Mouse (Mus musculus) myocyte (in vitro differentiated cells): ENCODE measurements around the gene Rfk.

Source experiments
- E2F4 ChIP-seq: IDR thresholded peaks from one replicate; pipeline ENCODE4 v1.6.1; 2011; ENCODE audit warnings: mild to moderate bottlenecking, control low read depth, moderate library complexity; ENCODE audit not compliant: insufficient read depth
- MAX ChIP-seq: IDR thresholded peaks from one replicate; pipeline ENCODE4 v1.6.1; 2011; ENCODE audit warnings: low read depth, mild to moderate bottlenecking, control low read depth
- MYOD1 ChIP-seq, 3 experiments: IDR thresholded peaks; one replicate each; pipeline ENCODE4 v1.6.1; 2011; ENCODE audit warnings: control low read depth in 2 of 3, low read depth in 2 of 3, mild to moderate bottlenecking in 2 of 3, moderate library complexity in 1 of 3; ENCODE audit not compliant: insufficient read length in 2 of 3, control insufficient read depth in 1 of 3
- REST ChIP-seq: IDR thresholded peaks from one replicate; pipeline ENCODE4 v1.6.1; 2011; ENCODE audit warnings: mild to moderate bottlenecking, control low read depth, moderate library complexity; ENCODE audit not compliant: insufficient read depth, insufficient read length
- TCF12 ChIP-seq: IDR thresholded peaks from one replicate; pipeline ENCODE4 v1.6.1; 2011; ENCODE audit warnings: mild to moderate bottlenecking, control low read depth; ENCODE audit not compliant: poor library complexity, insufficient read depth, severe bottlenecking

GRCm38 (mm10) chr19:17356932-17357331, 36.9 kb upstream of the Rfk start:
- TF ChIP-seq TCF12 (no peak), MYOD1 (IDR thresholded peaks at IDR 0.05; ENCODE audit: control insufficient read depth in 1 of 3, insufficient read length in 2 of 3, low read depth in 2 of 3) (no peak), REST (no peak), E2F4 (no peak), MAX (no peak)
